Mouse (Mus musculus) limb, embryonic 11.5 days (tissue): ENCODE results near the gene Fcgr3. TPM values are rescaled to one million over a fixed set of nuclear protein-coding genes. Genes with fewer than 3 reads are reported as not detected.

Source experiments
- ATAC-seq: fragments of 200-750 bp; cut with Nextera tagmentation; 2 replicates; pipeline ENCODE4 v1.8.0; 2017; ENCODE audit warnings: low read depth; ENCODE audit not compliant: insufficient number of reproducible peaks, low FRiP score, low TSS enrichment
- DNase-seq: peaks from one replicate; pipeline ENCODE4 v3.0.0-alpha.2; 2015; ENCODE audit warnings: low spot score
- H3K27ac ChIP-seq: fragments of 300-500 bp; sonication (generic); replicated peaks from 2 replicates; pipeline ENCODE4 v1.5.1; 2014; ENCODE audit warnings: low read depth, mild to moderate bottlenecking, low read length
- H3K27me3 ChIP-seq: fragments of 300-500 bp; sonication (generic); 2 replicates; pipeline ENCODE4 v1.6.1; 2014; ENCODE audit warnings: mild to moderate bottlenecking, low read length, mixed read lengths; ENCODE audit not compliant: control insufficient read depth, insufficient read depth
- H3K36me3 ChIP-seq: fragments of 300-500 bp; sonication (generic); 2 replicates; pipeline ENCODE4 v1.6.1; 2014; ENCODE audit warnings: mild to moderate bottlenecking, low read length, moderate library complexity, mixed read lengths; ENCODE audit not compliant: control insufficient read depth, insufficient read depth
- H3K4me1 ChIP-seq: fragments of 300-500 bp; sonication (generic); 2 replicates; pipeline ENCODE4 v1.6.1; 2014; ENCODE audit warnings: low read length, mixed read lengths; ENCODE audit not compliant: control insufficient read depth, insufficient read depth
- H3K4me2 ChIP-seq: fragments of 300-500 bp; sonication (generic); 2 replicates; pipeline ENCODE4 v1.6.1; 2014; ENCODE audit warnings: low read depth, mild to moderate bottlenecking, moderate library complexity; ENCODE audit not compliant: severe bottlenecking
- H3K4me3 ChIP-seq: fragments of 300-500 bp; sonication (generic); 2 replicates; pipeline ENCODE4 v1.5.1; 2014; ENCODE audit warnings: low read depth, low read length
- H3K9ac ChIP-seq: fragments of 300-500 bp; sonication (generic); 2 replicates; pipeline ENCODE4 v1.6.1; 2014; ENCODE audit warnings: mild to moderate bottlenecking, low read length
- H3K9me3 ChIP-seq: fragments of 300-500 bp; sonication (generic); 2 replicates; pipeline ENCODE4 v1.6.1; 2016; ENCODE audit warnings: low read length; ENCODE audit not compliant: control insufficient read depth
- WGBS: fragments of 180-500 bp; shearing (Covaris S2); extraction: QIAGEN DNeasy Blood & Tissue Kit; methylation state at CpG from one replicate; pipeline ENCODE4 v1.1.7; 2014; 5-methylcytosine and 5-hydroxymethylcytosine counted together
- polyA plus RNA-seq: library from polyadenylated mRNA; unstranded; fragments of >200 nt; fragmentation: Nextera tagmentation; extraction: Ambion mirVana; gene quantifications from 2 replicates; pipeline ENCODE4 v1.2.1, GENCODE M21; 2014

The Fcgr3 gene
- polyA plus RNA-seq, 1 experiment from 2014 or later = 4.7 TPM

- no peak overlapping the region for H3K4me3 ChIP-seq
- peaks cover 2% of the 10 kb centered on the region; the same call in 1 of the 2 replicates for H3K4me1 ChIP-seq
- no peak overlapping the region for H3K4me2 ChIP-seq
- no peaks in the 10 kb centered on the region for H3K9me3 ChIP-seq
- no peak overlapping the region for H3K9ac ChIP-seq
- H3K27ac ChIP-seq = no peak overlapping the region
- DNase-seq (no peak), ATAC-seq (no peak)
- no peaks in the 10 kb centered on the region for H3K36me3 ChIP-seq
- 75% methylated on average over 6 of the region's 6 CpGs for WGBS
- 0 out of 2 replicates have a peak, but pooled peaks cover 4% of the 10 kb centered on the region for H3K27me3 ChIP-seq
Measured at GRCm38 (mm10) chr1:171039135-171039534, 25.6 kb downstream of the Fcgr3 start.

DNA sequence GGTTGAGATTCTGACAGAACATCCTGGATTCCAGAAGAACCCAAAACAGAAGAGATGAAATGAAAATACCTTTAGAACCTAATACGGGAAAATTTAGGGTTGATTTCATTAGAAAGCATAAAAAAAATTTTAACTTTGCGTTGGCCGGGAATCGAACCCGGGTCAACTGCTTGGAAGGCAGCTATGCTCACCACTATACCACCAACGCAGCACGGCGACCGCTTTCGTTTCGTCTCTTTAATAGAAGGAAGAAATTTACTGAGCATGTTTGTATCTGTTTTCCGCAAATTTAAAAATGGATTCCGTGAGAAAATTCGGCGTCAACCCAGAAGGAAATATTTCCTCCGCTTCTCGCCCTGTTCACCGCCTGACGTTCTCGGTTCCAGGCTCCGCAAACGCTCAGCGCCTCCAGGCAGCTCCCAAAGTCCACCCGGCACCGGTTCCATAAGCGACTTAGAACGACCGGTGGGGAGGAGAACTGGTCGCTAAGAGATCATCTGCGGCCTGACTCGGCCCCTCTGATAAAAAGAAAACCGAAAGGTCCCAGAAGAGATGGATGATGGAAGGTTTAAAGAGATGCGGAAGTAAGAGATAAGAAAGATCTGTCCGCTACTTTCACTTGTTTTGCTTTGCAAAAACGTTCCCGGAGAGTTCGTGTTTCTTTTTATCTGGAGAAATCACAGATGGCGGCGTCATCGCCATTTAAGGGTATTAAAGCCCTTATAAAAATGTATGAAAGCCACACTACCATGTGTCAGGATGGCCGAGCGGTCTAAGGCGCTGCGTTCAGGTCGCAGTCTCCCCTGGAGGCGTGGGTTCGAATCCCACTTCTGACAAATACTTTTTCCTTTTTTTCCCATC lies 26.6 kb downstream of the Fcgr3 start:
- Histone ChIP-seq H3K27me3 (peaks cover 4% of the 10 kb centered on the region; the same call in 1 of the 2 replicates), H3K4me3 (peak overlapping the region; percentile 58), H3K4me2 (peak overlapping the region; percentile 50), H3K27ac (no peak overlapping the region), H3K36me3 (no peaks in the 10 kb centered on the region), H3K4me1 (peaks cover 2% of the 10 kb centered on the region; the same call in 1 of the 2 replicates), H3K9me3 (no peaks in the 10 kb centered on the region), H3K9ac (peak overlapping the region; percentile 51)
- ATAC-seq = peak; percentile 75
- DNase-seq = peak; percentile 99
- WGBS = under 1% methylated on average over 47 of the region's 47 CpGs

DNA sequence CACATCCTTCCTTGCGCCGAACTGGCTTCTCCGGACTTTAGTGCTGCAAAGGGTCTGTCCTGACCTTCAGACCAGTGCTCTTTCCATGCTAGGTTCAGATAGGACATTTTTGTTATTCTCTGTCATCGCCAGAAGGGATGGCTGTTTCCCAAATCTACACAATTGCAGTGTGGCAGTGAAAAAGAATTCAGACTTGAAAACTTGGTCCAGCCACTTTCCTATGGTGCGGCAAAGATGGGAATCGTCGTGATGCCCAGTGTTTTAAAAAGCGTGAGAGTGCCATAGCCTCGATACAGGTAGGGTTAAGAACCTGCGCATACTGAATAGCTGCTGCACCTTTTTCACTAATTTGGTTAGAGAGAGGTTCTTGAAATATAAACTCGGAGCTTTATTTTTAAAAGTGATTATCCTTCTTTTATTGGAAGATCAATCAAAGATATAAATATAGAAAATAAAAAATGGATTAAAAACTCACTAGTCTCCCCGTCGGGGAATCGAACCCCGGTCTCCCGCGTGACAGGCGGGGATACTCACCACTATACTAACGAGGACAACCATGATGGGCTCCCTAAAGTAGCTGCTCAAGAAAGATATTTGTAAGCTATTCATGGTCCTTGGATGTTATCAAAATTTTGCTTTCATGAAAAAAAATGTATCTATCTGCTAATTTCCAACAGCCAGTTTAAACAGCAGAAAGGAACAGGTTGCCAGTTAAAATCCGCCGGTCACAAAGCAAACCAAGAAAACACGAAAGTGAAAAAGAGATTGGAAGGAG lies 28.0 kb downstream of the Fcgr3 start:
- Histone ChIP-seq H3K27ac (no peak overlapping the region), H3K9ac (no peak overlapping the region), H3K4me1 (peaks cover 2% of the 10 kb centered on the region; the same call in 1 of the 2 replicates), H3K36me3 (no peaks in the 10 kb centered on the region), H3K4me3 (peak overlapping the region; percentile 22; the same call in 1 of the 2 replicates), H3K9me3 (no peaks in the 10 kb centered on the region), H3K27me3 (peaks cover 9% of the 10 kb centered on the region; the same call in 1 of the 2 replicates), H3K4me2 (peak overlapping the region; percentile 45)
- peak; percentile 70; the same call in 1 of the 2 replicates for ATAC-seq
- 4% methylated on average over 22 of the region's 22 CpGs for WGBS
- peak; percentile 79 for DNase-seq

- no peak overlapping the region for H3K4me2 ChIP-seq
- WGBS = 58% methylated on average over 11 of the region's 11 CpGs
Measured at GRCm38 (mm10) chr1:171035611-171036010, 29.1 kb downstream of the Fcgr3 start.

GRCm38 (mm10) chr1:171034201-171034600 lies 30.5 kb downstream of the Fcgr3 start:
- Histone ChIP-seq H3K27me3 (peaks cover 14% of the 10 kb centered on the region; the same call in 1 of the 2 replicates), H3K9me3 (no peaks in the 10 kb centered on the region), H3K9ac (no peak overlapping the region), H3K36me3 (no peaks in the 10 kb centered on the region), H3K27ac (no peak overlapping the region), H3K4me3 (peak overlapping the region; percentile 56), H3K4me1 (peaks cover 2% of the 10 kb centered on the region; the same call in 1 of the 2 replicates), H3K4me2 (peak overlapping the region; percentile 75)
- DNase-seq (peak; percentile 35), ATAC-seq (no peak)
- 6% methylated on average over 11 of the region's 11 CpGs for WGBS

More at GRCm38 (mm10) chr1:171035611-171036010, 29.1 kb downstream of the Fcgr3 start:
- H3K27me3 ChIP-seq = peaks cover 14% of the 10 kb centered on the region; the same call in 1 of the 2 replicates
- H3K36me3 ChIP-seq = no peaks in the 10 kb centered on the region
- H3K27ac ChIP-seq = no peak overlapping the region
- ATAC-seq = no peak
- H3K4me1 ChIP-seq = peaks cover 2% of the 10 kb centered on the region; the same call in 1 of the 2 replicates
- no peak for DNase-seq
- no peak overlapping the region for H3K9ac ChIP-seq
- no peak overlapping the region for H3K4me3 ChIP-seq
- H3K9me3 ChIP-seq = no peaks in the 10 kb centered on the region

DNA sequence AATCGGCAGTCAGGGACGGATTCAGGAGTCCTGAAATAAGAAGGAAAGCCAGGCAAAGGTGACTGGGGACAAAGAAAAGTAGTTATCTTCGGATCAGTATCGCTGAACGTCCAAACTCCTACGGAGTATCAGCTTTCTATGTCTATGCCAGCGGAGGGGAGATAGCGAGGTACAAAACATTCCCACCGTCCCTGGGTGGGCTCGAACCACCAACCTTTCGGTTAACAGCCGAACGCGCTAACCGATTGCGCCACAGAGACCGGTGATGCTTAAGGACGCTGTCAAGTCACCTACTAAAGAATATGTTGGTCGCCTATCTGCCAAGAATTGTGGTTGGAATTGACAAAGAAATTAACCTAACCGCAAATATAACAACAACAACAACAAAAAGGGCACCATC lies 31.0 kb downstream of the Fcgr3 start:
- peak overlapping the region; percentile 56 for H3K4me3 ChIP-seq
- under 1% methylated on average over 20 of the region's 20 CpGs for WGBS
- DNase-seq (peak; percentile 95), ATAC-seq (peak; percentile 69; the same call in 1 of the 2 replicates)
- peaks cover 14% of the 10 kb centered on the region; the same call in 1 of the 2 replicates for H3K27me3 ChIP-seq
- no peaks in the 10 kb centered on the region for H3K9me3 ChIP-seq
- H3K4me1 ChIP-seq = peaks cover 2% of the 10 kb centered on the region; the same call in 1 of the 2 replicates
- H3K27ac ChIP-seq = no peak overlapping the region
- peak overlapping the region; percentile 49 for H3K9ac ChIP-seq
- no peaks in the 10 kb centered on the region for H3K36me3 ChIP-seq
- H3K4me2 ChIP-seq = peak overlapping the region; percentile 75

DNA sequence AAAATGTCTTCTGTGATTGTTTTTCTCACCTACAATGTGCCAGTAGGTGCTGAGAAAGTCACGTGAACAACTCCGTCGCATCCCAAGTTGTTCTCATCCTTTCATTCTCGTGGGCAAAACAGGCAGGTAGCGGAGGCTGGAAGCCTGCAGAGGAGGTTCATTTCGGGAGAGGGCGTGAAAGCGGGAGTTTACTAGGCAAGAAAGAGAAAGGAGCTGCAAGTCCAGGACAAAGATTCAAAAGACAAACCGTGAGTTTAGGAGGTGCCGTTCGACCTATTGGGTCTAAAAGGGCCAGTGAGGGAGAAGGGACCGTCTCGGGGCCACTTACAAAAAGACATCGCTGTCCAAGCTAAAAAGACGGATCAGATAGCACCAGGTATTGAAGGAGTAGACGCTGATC lies 31.5 kb downstream of the Fcgr3 start:
- DNase-seq = peak; percentile 63
- Histone ChIP-seq H3K27me3 (peaks cover 14% of the 10 kb centered on the region; the same call in 1 of the 2 replicates), H3K4me3 (peak overlapping the region; percentile 56), H3K9ac (peak overlapping the region; percentile 49), H3K4me1 (peaks cover 2% of the 10 kb centered on the region; the same call in 1 of the 2 replicates), H3K36me3 (no peaks in the 10 kb centered on the region), H3K9me3 (no peaks in the 10 kb centered on the region), H3K27ac (no peak overlapping the region), H3K4me2 (peak overlapping the region; percentile 75)
- under 1% methylated on average over 16 of the region's 16 CpGs for WGBS
- ATAC-seq = no peak

GRCm38 (mm10) chr1:171032691-171033090 lies 32.0 kb downstream of the Fcgr3 start:
- no peaks in the 10 kb centered on the region for H3K9me3 ChIP-seq
- H3K27ac ChIP-seq = no peak overlapping the region
- H3K4me3 ChIP-seq = peak overlapping the region; percentile 56
- H3K9ac ChIP-seq = peak overlapping the region; percentile 49
- peaks cover 2% of the 10 kb centered on the region; the same call in 1 of the 2 replicates for H3K4me1 ChIP-seq
- ATAC-seq (no peak), DNase-seq (no peak)
- H3K27me3 ChIP-seq = peaks cover 14% of the 10 kb centered on the region; the same call in 1 of the 2 replicates
- no peaks in the 10 kb centered on the region for H3K36me3 ChIP-seq
- WGBS = 6% methylated on average over 10 of the region's 10 CpGs
- H3K4me2 ChIP-seq = peak overlapping the region; percentile 75
